Mouse (Mus musculus): Measurements from ENCODE around the gene Smarca2. TPM values are rescaled to one million over a fixed set of nuclear protein-coding genes. Genes with fewer than 3 reads are reported as not detected.

Smarca2 gene
- total and polyA plus RNA-seq, 2 experiments from 2014 or later, result 135 to 192 TPM

DNA sequence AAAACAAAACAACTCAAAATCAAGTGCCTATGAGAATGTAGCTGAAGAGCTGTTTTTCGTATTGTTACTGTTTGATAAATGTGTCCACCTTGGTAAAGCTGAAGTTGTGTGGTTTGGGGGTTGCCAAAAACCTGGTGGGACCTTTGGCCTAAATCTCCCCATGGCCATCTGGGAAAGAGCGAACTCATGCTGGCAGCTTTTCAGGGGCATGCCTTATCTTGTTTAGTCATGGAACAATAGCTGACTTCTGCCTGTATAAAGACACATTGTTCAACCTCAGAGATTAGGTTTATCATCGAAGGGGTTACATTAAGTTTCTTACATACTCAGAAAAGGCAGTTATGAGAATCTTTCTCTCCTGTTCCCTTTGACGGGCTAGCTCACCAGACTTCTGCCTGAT is 38.2 kb downstream of the Smarca2 start:
- H3K27ac ChIP-seq (ENCODE audit: low read depth, low read length), result no peak overlapping the region
- WGBS, result 48% methylated on average over 4 of the region's 4 CpGs
- no peak for ATAC-seq
- peaks cover 17% of the 10 kb centered on the region for H3K36me3 ChIP-seq (ENCODE audit: insufficient read depth)
- no peak for DNase-seq
- H3K9ac ChIP-seq, result no peak overlapping the region
- no peak for TF ChIP-seq CTCF (IDR thresholded peaks at IDR 0.05; ENCODE audit: low read depth)
- H3K4me3 ChIP-seq (ENCODE audit: low read depth, low read length), result no peak overlapping the region
- no peaks in the 10 kb centered on the region for H3K9me3 ChIP-seq (ENCODE audit: low read length)
- H3K27me3 ChIP-seq (ENCODE audit: insufficient read depth, low read length), result no peaks in the 10 kb centered on the region
- no peak overlapping the region for H3K4me2 ChIP-seq (ENCODE audit: low read depth)
- no peaks in the 10 kb centered on the region for H3K4me1 ChIP-seq (ENCODE audit: insufficient read depth)

DNA sequence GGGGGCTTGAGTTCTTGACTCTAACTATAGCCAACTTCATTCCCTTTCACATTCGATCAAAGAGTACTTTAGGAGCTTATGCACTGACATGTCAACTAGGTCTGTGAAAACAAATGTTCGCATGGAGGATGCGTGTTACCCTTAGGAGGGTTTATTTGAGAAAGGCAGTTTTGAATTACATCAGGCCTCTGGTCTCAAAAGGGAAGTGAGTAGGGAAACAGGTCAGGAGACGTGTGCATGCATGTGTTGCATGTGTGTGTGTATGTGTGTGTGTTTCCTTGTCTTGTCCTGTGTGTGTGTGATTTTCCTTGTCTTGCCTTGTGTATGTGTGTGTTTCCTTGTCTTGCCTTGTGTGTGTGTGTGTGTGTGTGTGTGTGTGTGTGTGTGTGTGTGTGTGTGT is 39.1 kb downstream of the Smarca2 start:
- ATAC-seq (no peak), DNase-seq (no peak)
- H3K4me2 ChIP-seq (ENCODE audit: low read depth), result no peak overlapping the region
- no peak overlapping the region for H3K27ac ChIP-seq (ENCODE audit: low read depth, low read length)
- H3K27me3 ChIP-seq (ENCODE audit: insufficient read depth, low read length), result no peaks in the 10 kb centered on the region
- peaks cover 17% of the 10 kb centered on the region for H3K36me3 ChIP-seq (ENCODE audit: insufficient read depth)
- H3K4me1 ChIP-seq (ENCODE audit: insufficient read depth), result no peaks in the 10 kb centered on the region
- H3K9me3 ChIP-seq (ENCODE audit: low read length), result no peaks in the 10 kb centered on the region
- no peak overlapping the region for H3K9ac ChIP-seq
- 82% methylated on average over 4 of the region's 4 CpGs for WGBS
- H3K4me3 ChIP-seq (ENCODE audit: low read depth, low read length), result no peak overlapping the region
- TF ChIP-seq CTCF (IDR thresholded peaks at IDR 0.05; ENCODE audit: low read depth), result no peak

DNA sequence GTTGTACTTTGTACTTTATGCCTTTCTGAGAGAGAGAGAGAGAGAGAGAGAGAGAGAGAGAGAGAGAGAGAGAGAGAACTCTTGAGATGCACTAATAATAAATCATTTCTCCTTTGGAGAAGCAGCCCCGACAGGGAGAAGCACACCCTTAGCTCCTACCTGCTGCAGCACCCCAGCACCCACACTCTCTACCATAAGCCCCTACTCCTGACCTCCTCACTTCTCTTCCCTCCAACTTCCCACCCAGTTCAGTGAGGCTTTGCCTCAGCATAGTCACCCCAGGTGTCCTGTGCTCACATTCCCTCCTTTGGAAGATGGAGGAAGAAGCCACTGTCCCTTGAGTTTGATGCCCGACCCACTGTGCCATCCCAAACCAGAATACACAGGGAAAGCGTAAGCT is 40.2 kb downstream of the Smarca2 start:
- WGBS, result 90% methylated on average over 3 of the region's 3 CpGs
- no peak overlapping the region for H3K4me3 ChIP-seq (ENCODE audit: low read depth, low read length)
- no peak for TF ChIP-seq CTCF (IDR thresholded peaks at IDR 0.05; ENCODE audit: low read depth)
- ATAC-seq (no peak), DNase-seq (no peak)
- H3K9ac ChIP-seq, result no peak overlapping the region
- H3K27me3 ChIP-seq (ENCODE audit: insufficient read depth, low read length), result no peaks in the 10 kb centered on the region
- no peak overlapping the region for H3K27ac ChIP-seq (ENCODE audit: low read depth, low read length)
- no peaks in the 10 kb centered on the region for H3K9me3 ChIP-seq (ENCODE audit: low read length)
- no peak overlapping the region for H3K4me2 ChIP-seq (ENCODE audit: low read depth)
- H3K4me1 ChIP-seq (ENCODE audit: insufficient read depth), result no peaks in the 10 kb centered on the region
- H3K36me3 ChIP-seq (ENCODE audit: insufficient read depth), result peaks cover 27% of the 10 kb centered on the region

DNA sequence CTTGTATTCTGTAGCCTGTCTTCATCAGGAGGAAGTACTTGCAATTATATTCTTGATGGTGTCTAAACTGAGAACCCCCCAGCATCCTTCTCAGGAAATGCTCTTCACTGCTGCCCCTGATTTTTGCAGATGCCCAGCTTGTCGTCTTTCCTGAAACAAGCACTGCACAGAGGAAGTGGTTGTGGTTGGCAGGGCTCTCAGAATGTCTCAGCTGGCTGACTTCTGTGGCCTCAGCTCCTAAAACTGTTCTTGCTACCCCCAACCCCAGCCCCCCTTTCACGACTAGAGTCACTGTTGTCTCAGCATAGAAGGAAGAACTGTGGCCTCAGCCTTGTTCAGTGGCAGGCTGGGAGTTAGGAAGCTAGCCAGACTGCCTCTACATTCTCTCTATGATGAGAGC is 41.3 kb downstream of the Smarca2 start:
- Histone ChIP-seq H3K4me1 (ENCODE audit: insufficient read depth) (no peaks in the 10 kb centered on the region), H3K4me2 (ENCODE audit: low read depth) (no peak overlapping the region), H3K27ac (ENCODE audit: low read depth, low read length) (no peak overlapping the region), H3K9ac (no peak overlapping the region), H3K27me3 (ENCODE audit: insufficient read depth, low read length) (no peaks in the 10 kb centered on the region), H3K9me3 (ENCODE audit: low read length) (no peaks in the 10 kb centered on the region), H3K36me3 (ENCODE audit: insufficient read depth) (peaks cover 20% of the 10 kb centered on the region; the same call in 1 of the 2 replicates), H3K4me3 (ENCODE audit: low read depth, low read length) (no peak overlapping the region)
- DNase-seq (no peak), ATAC-seq (no peak)
- TF ChIP-seq CTCF (IDR thresholded peaks at IDR 0.05; ENCODE audit: low read depth), result no peak
- 28% methylated on average over 2 of the region's 2 CpGs for WGBS

DNA sequence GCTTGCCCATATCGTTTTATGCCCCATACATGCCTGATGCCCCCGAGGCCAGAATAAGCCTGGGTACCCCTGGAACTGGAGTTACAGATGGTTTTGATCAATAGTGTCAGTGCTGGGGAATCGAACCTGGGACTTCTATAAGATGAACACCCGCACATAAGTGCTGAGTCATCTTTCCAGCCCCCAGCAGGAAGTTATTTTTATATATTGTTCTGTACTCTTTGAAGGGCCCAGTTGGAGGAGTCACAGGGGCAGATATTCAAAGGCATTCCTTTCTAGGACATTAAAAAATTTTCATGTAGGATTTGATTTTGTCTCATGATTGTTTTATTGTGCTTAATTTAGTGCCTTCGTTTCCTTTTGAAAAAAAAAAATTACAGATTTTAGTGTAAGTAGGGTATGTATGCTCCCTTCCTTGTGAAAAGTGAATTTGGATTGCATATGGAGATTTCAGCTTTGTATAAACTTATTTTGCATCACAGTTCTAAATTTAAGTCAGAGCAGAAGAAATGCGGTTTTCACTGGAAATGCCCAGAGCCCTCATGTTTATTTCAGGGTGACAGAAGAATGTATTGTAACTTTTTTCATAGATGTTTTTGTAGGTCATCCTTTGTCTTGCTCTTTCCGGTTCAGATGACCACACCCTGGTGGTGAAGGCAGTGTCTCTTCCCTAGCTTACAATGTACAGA is 45.9 kb downstream of the Smarca2 start:
- no peaks in the 10 kb centered on the region for H3K4me1 ChIP-seq (ENCODE audit: insufficient read depth)
- H3K27me3 ChIP-seq (ENCODE audit: insufficient read depth, low read length), result no peaks in the 10 kb centered on the region
- 84% methylated on average over 7 of the region's 7 CpGs for WGBS
- H3K4me2 ChIP-seq (ENCODE audit: low read depth), result no peak overlapping the region
- H3K4me3 ChIP-seq (ENCODE audit: low read depth, low read length), result no peak overlapping the region
- no peak overlapping the region for H3K27ac ChIP-seq (ENCODE audit: low read depth, low read length)
- ATAC-seq (peak; percentile 40), DNase-seq (no peak)
- TF ChIP-seq CTCF (IDR thresholded peaks at IDR 0.05; ENCODE audit: low read depth), result no peak
- peaks cover 33% of the 10 kb centered on the region for H3K36me3 ChIP-seq (ENCODE audit: insufficient read depth)
- H3K9ac ChIP-seq, result no peak overlapping the region
- no peaks in the 10 kb centered on the region for H3K9me3 ChIP-seq (ENCODE audit: low read length)

DNA sequence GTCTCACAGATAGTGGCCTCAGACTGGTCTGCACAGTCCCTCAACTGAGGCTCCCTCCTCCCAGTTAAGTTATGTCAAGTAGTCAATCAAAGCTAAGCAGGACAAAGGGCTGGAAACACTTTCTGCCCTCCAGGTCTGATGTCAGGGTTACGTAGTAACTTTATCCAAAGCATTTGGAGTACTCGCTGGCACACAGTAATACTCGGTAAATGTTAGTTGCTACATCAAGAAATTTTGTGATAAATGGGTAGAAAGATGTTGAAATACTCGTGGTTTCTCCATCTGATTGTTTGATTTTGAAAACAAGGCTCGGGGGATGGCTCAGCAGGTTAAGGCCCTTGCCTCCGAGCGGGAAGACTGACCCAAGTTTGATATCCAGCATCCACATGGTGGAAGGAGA is 53.5 kb downstream of the Smarca2 start:
- peaks cover 10% of the 10 kb centered on the region; the same call in 1 of the 2 replicates for H3K36me3 ChIP-seq (ENCODE audit: insufficient read depth)
- DNase-seq, result no peak
- no peak for ATAC-seq
- 87% methylated on average over 7 of the region's 7 CpGs for WGBS
- no peak overlapping the region for H3K4me2 ChIP-seq (ENCODE audit: low read depth)
- H3K4me3 ChIP-seq (ENCODE audit: low read depth, low read length), result no peak overlapping the region
- no peak overlapping the region for H3K9ac ChIP-seq
- no peaks in the 10 kb centered on the region for H3K9me3 ChIP-seq (ENCODE audit: low read length)
- no peaks in the 10 kb centered on the region for H3K27me3 ChIP-seq (ENCODE audit: insufficient read depth, low read length)
- TF ChIP-seq CTCF (IDR thresholded peaks at IDR 0.05; ENCODE audit: low read depth), result no peak
- H3K27ac ChIP-seq (ENCODE audit: low read depth, low read length), result no peak overlapping the region
- H3K4me1 ChIP-seq (ENCODE audit: insufficient read depth), result no peaks in the 10 kb centered on the region

DNA sequence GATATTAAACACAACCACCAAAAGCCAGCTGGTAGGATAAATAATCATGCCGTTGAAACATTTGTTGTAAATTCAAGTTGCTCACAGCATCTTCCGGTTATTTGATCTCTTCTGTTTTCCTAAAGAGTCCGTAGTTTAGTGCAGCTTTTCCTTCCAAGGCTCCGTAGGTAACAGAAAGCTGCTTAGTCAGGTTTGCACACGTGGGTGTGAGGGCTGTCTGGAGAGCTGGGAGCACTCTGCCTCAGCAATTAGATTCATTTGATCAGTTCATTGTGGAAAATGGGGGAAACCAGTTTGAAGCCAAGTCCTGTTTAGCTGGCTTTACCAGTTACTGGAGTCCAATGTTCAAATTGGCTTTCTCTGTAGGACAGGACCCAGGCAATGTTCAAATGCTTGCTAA is 55.1 kb downstream of the Smarca2 start:
- Histone ChIP-seq H3K9ac (no peak overlapping the region), H3K36me3 (ENCODE audit: insufficient read depth) (peaks cover 10% of the 10 kb centered on the region), H3K9me3 (ENCODE audit: low read length) (no peaks in the 10 kb centered on the region), H3K27me3 (ENCODE audit: insufficient read depth, low read length) (no peaks in the 10 kb centered on the region), H3K4me1 (ENCODE audit: insufficient read depth) (no peaks in the 10 kb centered on the region), H3K4me2 (ENCODE audit: low read depth) (no peak overlapping the region), H3K27ac (ENCODE audit: low read depth, low read length) (no peak overlapping the region), H3K4me3 (ENCODE audit: low read depth, low read length) (no peak overlapping the region)
- DNase-seq (no peak), ATAC-seq (no peak)
- TF ChIP-seq CTCF (IDR thresholded peaks at IDR 0.05; ENCODE audit: low read depth), result no peak
- 76% methylated on average over 5 of the region's 5 CpGs for WGBS

All from forebrain, postnatal 0 days (tissue).